Mouse (Mus musculus) layer of hippocampus, postnatal 10 days (tissue): ENCODE data around the gene Btbd3. TPM values are rescaled to one million over a fixed set of nuclear protein-coding genes. Genes with fewer than 3 reads are reported as not detected.

Experiments used
- DNase-seq, 2 experiments: peaks; one replicate each; pipeline ENCODE4 v3.0.0; 2021; ENCODE audit warnings: low spot score in 2 of 2
- long read RNA-seq: library from polyadenylated mRNA; stranded (forward); transcript quantifications from one replicate; pipeline ENCODE4 v2.0.0, GENCODE M21; 2023
- total RNA-seq, 2 experiments: library from RNA; stranded (reverse); gene quantifications; 2 replicates each; pipeline ENCODE4 v1.2.3; 2021

The Btbd3 gene
- 100 to 1,000 TPM; 105 to 108 TPM for total RNA-seq
- long read RNA-seq, full-length matches to known transcripts: 13 of 30 reads
- long read RNA-seq, partial matches to known transcripts: 3 of 30 reads
- long read RNA-seq, other reads (novel, unspliced or antisense): 14 of 30 reads

GRCm38 (mm10) chr2:138256411-138256810 lies at the start of gene Btbd3:
Gene Btbd3, plus strand, starts transcription at chr2:138256565.
- DNase-seq: peak; percentile 88 to 95

DNA sequence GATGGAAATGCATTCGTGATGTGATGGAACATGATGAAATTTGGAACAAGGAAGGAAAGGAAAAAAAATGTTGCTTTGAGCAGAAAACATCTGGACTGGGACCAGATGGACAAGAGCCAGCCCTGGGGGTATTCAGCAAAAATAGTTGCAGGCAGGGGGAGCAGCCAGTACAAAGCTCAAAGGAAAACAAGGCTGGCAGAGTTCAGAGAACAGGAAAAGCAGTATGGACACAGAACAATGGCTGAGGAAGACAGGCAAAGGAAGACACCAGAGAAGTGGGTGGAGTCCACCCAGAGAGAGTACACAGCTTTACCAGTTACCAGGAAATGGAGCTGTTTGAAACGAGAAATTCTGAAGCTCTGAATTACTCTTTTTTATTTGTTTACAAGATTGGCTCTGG lies 40.8 kb upstream of the Btbd3 start:
- peak; percentile 48 for DNase-seq

DNA sequence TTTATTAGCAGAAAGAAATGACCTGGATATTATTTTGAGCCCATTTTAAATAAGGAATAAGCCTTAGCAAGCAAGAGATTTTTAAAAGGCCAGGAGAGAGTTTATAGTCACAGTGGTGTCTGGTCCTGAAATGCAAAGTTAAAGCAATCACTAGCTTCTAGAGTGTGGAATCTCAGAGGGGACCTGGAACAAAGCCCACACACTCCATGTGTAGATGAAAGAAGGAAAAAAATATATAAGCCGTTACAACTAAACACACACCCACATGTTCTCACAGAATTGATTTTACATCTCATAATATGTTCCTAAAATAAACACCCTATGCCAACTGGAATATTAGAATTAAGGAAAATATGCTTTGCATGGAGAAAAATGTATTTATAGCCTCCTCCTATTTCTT lies 36.1 kb upstream of the Btbd3 start:
- no peak for DNase-seq

GRCm38 (mm10) chr2:138232247-138232646 lies 24.1 kb upstream of the Btbd3 start:
- no peak for DNase-seq

- DNase-seq: no peak
Measured at GRCm38 (mm10) chr2:138236149-138236548, 20.2 kb upstream of the Btbd3 start.

GRCm38 (mm10) chr2:138242452-138242851 lies 13.9 kb upstream of the Btbd3 start:
- no peak for DNase-seq

DNA sequence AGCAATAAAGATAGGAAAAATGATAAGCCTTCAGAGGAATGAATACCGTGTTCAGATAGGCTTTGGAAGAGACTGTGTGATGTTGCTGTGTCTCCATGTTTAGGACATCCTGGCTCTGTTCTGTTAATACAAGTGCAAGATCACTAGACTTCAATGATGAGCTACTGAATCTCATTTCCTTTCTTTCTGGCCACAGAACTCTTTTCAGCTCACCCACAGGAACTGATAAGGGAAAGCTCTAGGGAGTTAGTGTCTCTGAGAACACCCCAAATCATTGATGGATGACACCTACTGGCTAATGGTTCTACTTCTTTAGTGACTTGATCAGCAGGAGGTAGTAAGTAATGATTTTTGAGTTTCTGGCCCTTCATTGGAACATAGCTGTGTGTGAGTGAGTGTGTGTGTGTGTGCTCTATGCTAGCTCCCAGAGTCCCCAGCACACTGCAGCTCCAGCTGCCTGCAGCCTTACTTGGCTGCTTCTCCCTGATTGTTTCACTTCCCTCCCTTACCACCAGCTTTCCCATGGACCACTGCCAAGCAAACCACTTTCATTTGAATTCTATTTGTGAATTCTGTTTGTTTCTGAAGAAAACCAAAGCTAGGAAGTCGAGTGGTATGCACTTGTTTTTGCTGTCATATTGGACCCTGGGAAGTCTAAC lies 10.6 kb upstream of the Btbd3 start:
- DNase-seq: peak; percentile 68 to 71

GRCm38 (mm10) chr2:138247986-138248385 lies 8.4 kb upstream of the Btbd3 start:
- no peak for DNase-seq

DNA sequence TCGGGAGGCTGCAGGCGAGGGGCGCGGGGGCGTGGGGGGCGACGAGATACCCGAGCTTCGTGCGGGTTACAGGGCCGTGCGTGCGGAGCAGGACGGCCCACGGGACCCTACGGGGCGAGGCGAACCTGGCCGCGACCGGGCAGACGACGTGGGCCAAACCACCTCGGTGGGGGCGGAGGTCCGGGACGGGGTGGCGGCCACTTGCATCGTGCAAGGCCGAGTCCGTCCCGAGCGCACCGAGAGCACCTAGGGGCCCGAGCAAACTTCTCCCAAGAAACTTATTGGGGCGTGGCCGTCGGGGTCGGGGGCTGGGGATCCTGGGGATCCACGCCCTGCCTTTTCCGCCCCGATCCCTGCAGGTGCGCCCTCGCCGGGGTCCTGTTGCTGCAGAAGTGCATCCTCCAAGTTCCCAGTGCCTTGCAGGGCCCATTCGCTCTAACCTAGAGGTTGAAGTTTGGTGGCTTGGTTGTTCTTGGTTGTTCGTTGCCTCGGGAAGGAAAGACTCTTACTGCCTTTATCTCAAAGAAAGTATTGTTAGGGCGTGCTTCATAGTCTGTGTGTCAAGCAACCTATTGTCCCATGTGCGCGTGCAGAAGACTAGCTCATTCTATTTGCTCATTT lies 596 bp downstream of the Btbd3 start:
- DNase-seq: peak in 1 of 2 experiments; percentile 28

DNA sequence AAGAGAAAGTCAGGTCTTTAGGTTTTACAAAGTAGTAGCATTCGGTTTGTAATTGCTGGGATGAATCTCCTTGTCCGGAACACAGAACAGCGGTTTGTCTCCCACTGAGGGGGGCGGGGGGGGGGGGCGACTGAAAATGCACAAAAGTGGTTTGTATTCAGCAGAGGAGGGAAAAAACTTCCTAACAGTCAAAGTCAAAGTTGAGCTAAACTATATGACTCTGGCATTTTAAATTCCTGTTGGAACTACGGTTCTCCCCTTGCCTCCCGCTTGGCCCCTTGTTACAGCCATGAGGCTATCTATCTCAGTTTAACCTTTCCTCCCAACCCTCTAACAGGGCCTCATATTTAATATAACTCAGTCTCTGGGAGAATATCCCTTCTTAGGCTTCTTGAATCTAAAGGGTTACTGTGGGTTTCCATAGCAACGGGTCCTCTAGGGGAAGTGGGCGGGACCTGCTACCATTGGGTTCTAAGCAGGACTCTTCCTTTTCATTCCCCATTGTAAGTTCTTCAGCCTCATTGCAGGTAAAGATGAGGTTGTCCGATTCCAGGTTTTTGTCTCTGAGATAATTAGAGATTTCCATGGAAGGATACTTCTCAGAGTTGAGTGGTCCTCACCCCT lies 1.4 kb downstream of the Btbd3 start:
- peak in 1 of 2 experiments; percentile 40 for DNase-seq

- no peak for DNase-seq
Measured at GRCm38 (mm10) chr2:138261140-138261539, 4.8 kb downstream of the Btbd3 start.

GRCm38 (mm10) chr2:138262885-138263284 lies 6.5 kb downstream of the Btbd3 start:
- DNase-seq: no peak

DNA sequence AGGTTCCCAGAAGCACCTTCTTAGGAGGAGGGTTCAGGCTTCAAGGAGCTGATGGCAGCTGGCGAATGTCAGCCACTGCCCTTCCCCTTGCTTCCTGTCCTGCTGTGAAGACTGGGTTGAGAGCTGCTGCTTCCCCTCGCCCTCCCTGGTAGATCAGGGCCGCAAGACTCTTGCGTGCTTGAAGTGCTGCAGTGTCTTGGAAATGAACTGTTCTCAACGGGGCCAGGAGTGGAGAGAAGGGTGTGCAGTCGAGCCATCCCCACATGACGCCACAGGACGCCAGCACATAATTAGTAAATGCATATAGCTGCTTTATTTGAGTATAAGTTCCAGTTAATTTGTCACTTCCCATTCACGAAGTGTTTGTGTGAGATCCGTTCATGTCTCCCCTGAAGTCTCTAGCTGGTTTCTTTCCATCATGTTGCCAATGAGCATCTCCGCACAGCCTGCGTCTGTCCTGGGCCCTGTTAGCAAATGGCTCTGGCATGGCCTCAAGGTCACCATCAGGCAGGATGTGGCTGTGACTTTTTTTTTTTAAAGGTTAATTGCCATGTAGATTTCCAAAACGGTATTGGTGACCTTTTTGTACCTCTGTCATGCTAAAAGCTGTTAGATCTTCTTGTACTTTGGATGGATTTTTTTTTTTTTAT lies 9.1 kb downstream of the Btbd3 start:
- no peak for DNase-seq

GRCm38 (mm10) chr2:138266679-138267078 lies 10.3 kb downstream of the Btbd3 start:
- no peak for DNase-seq

DNA sequence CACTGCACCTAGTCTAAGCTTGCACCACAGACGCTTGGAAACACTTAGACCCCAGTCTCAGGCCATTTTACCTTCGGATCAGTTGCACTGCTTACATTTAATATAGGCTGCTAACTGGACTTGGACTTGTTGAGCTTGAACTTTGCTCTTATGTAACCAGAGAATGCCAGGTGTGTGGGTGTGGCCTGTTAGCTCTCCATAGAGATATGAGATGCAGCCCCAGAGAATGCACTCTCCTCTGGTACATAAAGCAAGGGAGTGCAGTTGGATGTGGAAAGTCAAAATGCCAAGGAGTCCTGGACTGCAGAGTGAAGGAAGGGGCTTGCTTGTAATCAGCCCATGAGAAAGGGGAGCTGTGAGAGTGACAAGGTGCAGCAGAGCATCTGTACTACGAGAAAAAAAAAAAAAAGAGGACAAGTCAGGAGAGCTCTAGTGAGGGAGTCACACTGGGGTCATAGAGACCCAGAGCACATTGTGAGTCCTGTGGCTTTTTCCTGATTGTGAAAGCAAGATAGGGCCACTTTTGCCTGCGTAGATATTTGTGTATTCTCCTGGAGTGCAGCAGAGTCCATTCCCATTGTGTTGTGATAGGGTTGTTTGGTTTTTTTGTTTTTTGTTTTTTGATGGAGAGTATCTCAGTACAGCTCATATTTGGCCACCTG lies 11.6 kb downstream of the Btbd3 start:
- no peak for DNase-seq

- DNase-seq: no peak
Measured at GRCm38 (mm10) chr2:138269330-138269729, 13.0 kb downstream of the Btbd3 start.

DNA sequence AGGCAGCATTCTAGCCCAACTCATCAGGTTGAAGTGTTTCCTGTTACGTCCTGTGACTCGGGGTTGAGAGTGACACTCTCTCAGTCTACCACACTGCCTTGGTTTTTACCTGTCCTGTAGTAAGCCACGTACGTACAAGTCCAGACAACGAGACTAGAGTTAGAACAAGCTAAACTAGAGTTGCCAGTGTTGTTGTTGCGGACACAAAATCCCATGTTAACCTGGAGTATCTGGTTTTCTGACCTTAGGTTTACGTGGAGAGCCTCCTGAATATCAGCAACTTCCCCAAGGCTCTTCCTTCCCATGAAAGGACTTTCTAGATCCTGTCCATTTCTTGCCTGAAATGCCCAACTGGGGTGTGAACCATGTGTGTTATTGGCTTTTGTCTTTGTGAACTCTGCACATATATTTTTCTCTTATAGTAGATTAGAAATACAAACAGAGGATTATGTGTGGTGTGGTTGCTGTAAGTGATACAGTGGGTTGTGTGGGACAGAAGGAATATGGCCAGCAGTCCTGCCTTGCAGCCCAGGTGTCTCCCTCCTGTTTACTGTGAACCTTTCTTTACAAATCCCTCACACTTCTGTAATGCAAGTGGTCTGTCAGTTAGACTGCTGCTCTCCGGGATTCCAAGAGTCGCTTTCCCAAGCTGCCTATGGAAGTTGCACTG lies 17.2 kb downstream of the Btbd3 start:
- no peak for DNase-seq

DNA sequence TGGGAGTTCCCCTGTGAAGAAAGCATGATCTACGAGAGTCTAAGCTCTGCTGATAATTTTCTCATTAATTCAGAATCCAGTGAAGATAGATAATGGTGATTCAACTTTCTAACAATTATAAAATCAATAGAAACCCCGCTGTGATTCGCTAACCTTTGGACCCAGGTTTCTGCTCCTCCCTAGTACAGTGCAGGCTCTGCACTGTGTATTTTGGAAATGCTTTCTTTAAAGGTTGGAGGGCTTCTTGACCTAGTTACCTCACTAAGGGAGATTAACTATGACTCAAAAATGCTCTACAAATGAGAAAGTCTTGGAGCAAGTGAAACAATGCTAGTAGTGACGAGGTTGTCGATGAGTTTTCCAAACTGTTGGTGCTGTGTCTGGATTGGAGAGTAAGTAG lies 17.7 kb downstream of the Btbd3 start:
- no peak for DNase-seq

- peak; percentile 62 to 73 for DNase-seq
Measured at GRCm38 (mm10) chr2:138277842-138278691, 21.7 kb downstream of the Btbd3 start.
